Mouse (Mus musculus): ENCODE data around the gene Ndufs6. TPM values are rescaled to one million over a fixed set of nuclear protein-coding genes. Genes with fewer than 3 reads are reported as not detected.

The Ndufs6 gene
- total RNA-seq (2015; ENCODE audit: low replicate concordance), result 57.4 and 76.8 TPM in 2 replicates
- total RNA-seq (2017; ENCODE audit: low replicate concordance), result 37.9 and 55.8 TPM in 2 replicates

DNA sequence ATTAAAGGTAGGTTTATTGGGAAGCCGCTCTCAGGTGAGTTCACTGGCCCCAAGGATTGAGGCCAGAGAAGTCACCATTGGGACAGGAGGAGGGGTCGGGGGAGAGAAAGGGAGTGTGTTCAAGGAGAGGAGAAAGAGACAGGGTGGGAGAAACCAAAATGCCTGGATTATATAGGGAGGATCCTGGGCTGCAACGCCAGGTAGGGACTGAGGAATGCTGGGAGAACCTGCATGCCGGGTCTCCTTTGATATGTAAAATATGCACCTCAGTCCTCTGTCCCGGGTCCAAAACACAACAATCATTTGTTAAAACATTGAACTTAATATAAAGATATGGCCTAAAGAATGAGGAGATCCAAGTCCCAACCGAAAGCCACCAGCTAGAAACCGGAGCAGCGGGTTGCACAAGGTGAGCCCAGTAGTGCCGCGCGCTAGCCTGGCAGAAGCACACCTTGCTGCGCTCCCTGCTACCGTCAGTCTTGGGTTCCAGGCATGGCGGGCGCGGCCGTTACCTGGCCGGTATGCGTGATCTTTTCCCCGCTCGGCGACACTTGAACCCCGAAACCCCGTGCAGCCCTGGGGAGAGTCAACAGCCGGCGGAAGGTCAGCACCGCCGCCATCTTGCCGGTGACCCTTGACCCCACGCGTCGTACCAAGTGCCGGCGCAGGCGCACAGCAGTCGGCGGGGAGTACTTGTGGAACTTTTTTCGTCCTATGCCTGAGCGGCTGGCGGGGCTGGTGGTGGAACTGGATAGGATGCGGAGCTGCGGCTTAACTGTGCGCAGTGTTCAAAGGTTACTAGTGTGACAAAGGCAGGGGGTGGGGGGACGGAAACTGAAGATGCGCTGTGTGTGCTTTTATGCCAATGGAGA is at the start of gene Ndufs6, which contains the start of gene Mrpl36:
Gene Ndufs6, minus strand, starts transcription at position 716 of the 872 bp plus-strand sequence.
Gene Mrpl36, plus strand, starts transcription at position 687 of the 872 bp plus-strand sequence.
- ATAC-seq (replicated peaks; ENCODE audit: low FRiP score, poor library complexity, severe bottlenecking), result peak; percentile 90

DNA sequence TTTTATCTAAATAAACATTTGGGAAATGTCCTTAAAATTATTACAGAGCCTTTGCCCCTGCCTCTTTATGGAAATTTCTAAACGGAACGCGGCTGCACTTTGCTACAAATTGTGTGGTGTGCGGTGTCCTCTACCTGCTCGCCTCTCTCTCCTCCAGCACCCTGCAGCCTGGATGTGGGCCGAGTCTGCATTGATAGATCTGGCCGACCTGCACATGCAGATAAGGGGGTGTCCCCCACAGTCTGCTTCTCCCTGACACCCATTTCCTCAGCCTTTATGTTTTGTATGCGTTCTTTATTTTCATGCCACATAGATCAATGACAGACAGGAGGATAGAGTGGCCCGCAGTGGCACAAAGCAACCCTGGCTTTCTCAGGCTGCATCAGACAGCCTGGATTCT is 49.3 kb upstream of the Ndufs6 start:
- no peak for ATAC-seq (replicated peaks; ENCODE audit: low FRiP score, poor library complexity, severe bottlenecking)

GRCm38 (mm10) chr13:73374612-73375011 is 46.3 kb upstream of the Ndufs6 start:
- ATAC-seq (replicated peaks; ENCODE audit: low FRiP score, poor library complexity, severe bottlenecking), result no peak

- ATAC-seq (replicated peaks; ENCODE audit: low FRiP score, poor library complexity, severe bottlenecking), result no peak
These were observed 45.0 kb upstream of the Ndufs6 start for GRCm38 (mm10) chr13:73373367-73373766.

DNA sequence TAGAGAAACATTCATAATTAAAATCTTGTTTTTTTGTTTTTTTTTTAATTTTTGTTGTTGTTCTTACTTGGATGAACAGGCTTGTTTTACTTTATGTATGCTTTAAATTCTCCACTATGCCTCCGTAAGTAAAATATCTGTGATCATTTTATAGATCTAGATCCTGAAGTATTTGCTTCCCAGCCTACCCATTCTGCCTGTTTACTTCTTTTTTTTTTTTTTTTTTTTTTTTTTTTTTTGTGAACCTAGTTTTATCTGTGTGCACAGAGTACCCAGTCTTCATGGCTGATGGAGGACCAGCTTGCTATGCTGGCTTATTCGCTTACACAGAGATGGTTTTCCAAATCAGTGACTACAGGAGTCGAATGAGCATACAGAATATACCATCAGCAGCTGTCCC is 28.8 kb upstream of the Ndufs6 start:
- no peak for ATAC-seq (replicated peaks; ENCODE audit: low FRiP score, poor library complexity, severe bottlenecking)

GRCm38 (mm10) chr13:73352491-73352890 is 24.1 kb upstream of the Ndufs6 start:
- no peak for ATAC-seq (replicated peaks; ENCODE audit: low FRiP score, poor library complexity, severe bottlenecking)

DNA sequence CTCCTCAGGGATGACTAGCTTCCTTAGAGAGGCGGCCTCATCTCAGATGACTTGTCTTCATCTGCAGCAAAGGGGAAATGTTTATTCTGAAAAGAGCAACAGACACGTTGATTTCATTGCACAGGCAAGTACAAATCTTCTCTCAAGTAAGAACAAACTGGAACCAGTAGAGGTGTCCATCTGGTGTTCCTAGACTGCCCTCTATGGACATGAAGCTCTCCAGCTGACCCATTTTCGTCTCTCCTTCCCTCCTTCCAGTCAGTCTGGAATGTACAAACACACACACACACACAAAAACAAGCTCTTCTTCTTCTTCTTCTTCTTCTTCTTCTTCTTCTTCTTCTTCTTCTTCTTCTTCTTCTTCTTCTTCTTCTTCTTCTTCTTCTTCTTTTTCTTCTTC is 23.6 kb upstream of the Ndufs6 start:
- no peak for ATAC-seq (replicated peaks; ENCODE audit: low FRiP score, poor library complexity, severe bottlenecking)

- 0 out of 2 replicates have a peak, but pooled peaks have one; percentile 25 for ATAC-seq (replicated peaks; ENCODE audit: low FRiP score, poor library complexity, severe bottlenecking)
These were observed 22.4 kb upstream of the Ndufs6 start for GRCm38 (mm10) chr13:73350741-73351140.

DNA sequence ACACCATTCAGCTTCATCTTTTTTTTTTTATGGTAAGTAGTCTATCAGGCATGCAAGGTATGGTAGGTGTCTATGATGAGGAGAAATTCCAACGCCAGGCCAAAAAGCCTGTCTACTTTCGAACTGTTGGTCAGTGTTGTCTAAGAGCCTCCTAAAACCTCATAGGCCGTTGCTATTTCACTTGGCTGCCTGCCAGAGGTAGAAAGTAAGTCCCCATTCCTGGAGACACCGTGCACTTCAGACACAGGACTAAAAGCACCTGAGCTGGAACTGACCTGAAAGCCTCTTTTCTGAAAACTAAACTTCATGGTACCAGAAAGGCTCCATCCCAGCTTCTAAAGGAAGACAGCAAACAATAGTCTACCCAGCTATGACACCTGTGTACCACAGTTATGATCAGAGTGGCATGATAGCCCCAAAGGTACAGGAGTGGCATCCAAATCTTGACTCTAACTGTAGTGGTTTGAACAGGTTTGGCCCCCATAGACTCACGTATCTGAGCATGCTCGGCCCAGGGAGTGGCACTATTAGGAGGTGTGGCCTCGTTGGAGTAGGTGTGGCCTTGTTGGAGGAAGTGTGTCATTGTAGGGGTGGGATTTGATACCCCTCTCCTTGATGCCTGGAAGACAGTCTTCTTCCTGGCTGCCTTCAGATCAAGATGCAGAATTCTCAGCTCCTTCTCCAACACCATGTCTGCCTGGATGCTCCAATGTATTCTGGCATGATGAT is 19.7 kb upstream of the Ndufs6 start:
- ATAC-seq (replicated peaks; ENCODE audit: low FRiP score, poor library complexity, severe bottlenecking), result no peak

DNA sequence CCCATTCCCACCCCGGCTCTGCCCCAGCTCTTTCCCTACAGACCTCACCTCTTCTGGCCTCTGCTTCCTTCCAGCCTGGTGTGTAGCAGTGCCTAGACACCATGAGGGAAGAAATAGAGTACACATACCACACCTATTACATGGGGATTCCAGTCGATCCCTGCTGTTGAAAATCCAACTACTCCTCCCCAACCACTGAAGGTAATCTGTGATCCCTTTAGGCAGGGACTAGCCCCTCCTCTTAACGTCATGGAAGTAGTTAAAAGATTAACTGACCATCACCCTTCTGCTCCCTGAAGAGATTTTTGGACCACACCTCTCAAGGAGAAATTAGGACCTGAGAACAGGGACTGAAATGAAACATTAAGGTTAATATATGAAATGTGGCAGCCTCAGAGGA is 18.8 kb upstream of the Ndufs6 start:
- ATAC-seq (replicated peaks; ENCODE audit: low FRiP score, poor library complexity, severe bottlenecking), result no peak

DNA sequence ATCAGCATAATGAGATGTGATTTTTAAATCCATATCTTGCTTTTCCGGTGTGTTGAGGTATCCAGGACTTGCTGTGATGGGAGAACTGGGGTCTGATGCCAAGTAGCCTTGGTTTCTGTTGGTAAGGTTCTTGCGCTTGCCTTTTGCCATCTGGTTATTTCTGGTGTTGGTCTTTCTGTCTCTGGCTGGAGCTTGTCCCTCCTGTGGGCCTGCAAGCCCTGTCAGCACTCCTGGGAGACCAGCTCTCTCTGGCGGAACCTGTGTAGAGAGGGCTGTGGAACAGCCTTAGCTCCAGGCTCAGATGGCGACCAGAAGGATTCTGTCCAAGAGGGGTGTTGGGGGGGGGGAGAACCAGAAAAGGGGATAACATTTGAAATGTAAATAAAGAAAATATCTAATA is 18.4 kb upstream of the Ndufs6 start:
- ATAC-seq (replicated peaks; ENCODE audit: low FRiP score, poor library complexity, severe bottlenecking), result no peak

DNA sequence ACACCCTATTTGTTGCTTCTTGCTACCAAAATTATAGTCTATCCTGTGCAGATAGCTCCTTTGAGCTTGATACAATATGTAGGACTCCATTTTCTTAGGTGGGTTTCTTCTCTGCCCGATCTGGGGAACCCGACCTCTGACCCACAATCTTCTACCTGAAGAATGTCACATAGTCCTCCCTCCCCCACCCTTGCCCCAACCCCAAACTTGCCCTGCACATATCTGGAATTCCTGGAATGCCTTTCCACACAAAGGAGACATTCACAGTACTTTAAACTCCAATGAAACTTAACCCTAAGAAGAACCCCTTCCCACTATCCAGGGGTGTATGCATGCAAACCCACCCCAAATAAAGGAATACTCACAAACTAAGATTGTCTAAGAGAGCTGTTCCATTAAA is 17.8 kb upstream of the Ndufs6 start:
- no peak for ATAC-seq (replicated peaks; ENCODE audit: low FRiP score, poor library complexity, severe bottlenecking)

DNA sequence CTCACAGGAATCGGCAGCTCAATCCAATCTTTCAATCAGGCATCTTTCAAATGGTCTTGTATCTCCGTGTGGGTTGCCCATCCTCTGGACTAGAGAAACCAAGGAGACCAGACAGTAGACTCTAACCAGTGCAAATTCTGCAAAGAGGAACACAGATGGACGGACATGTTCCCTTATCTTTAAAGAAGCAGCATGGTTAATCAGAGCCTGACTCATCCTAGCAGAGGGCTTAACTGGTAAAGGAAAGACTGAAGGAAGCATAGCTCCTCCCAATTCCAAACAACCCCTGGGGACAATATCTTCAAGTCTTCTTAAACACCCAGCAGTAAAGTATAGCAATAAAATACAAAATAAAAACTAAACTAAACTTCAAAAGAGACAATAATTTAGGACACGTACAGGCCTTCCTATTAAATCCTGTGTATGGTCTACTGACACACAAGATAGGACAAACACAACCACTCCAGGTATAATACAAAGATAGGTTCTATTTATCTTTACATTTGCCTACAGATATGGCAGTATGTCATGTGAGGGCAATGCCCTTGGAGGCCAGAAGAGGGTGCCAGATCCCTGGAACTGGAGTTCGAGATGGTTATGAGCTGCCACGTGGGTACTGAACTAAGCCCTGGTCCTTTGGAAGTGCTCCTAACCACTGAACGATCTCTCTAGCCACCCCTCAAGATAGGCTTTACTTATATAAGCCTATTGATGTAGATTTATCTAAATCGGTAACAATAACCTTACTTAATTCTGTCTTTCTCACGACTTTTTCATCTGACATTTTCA is 17.0 kb upstream of the Ndufs6 start:
- ATAC-seq (replicated peaks; ENCODE audit: low FRiP score, poor library complexity, severe bottlenecking), result peak; percentile 57; the same call in 1 of the 2 replicates

DNA sequence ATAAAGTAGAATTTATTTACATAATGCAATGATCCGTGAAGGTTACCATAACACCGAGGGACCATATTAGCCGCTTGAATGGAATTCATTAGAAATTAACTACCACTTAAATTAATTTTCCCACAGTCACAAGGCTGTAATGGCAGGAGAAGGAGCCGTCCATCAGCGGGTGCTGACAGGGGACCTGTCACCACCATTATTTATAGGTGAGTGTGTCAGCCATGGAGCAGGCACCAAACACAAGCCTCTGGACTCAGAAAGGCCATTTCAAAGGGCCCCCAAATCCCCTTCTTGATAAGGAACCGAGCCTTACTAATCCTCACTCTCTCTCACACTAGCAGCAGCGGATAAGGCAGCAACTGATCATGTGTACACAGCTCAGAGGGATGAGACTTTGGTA is 8.4 kb upstream of the Ndufs6 start:
- ATAC-seq (replicated peaks; ENCODE audit: low FRiP score, poor library complexity, severe bottlenecking), result no peak

GRCm38 (mm10) chr13:73331736-73332135 is 3.4 kb upstream of the Ndufs6 start:
- no peak for ATAC-seq (replicated peaks; ENCODE audit: low FRiP score, poor library complexity, severe bottlenecking)

DNA sequence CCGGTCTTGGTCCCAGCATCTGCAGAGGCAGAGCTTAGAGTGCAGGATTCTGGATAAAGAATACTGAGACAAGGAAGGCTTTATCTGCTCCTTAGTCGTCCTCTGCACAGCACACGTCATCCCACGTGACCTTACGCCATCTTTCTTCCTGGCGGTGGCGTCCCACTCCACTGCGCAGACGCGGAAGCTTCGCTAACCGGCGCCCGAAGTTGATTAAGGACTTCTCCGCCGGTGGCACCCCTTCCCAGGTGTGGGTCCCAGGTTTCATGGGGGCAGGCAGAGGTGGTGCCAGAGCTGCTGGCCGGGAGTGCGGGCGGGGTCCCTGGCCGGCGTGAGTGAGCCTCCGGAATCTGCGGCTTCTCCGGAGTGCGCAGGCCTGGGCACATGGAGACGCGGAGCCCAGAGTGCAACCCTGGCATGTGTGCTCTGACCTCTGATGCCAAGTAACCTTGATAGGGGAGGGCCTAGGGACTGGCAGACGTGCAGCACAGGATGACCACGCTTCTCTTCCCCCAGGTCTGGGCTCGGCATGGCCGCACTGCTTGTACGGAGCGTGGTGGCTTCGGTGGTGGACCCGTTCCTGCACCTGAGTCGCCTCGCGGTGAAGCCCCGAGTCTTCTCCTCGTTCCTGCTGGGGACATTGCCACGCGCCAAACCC is 2.6 kb upstream of the Ndufs6 start:
- ATAC-seq (replicated peaks; ENCODE audit: low FRiP score, poor library complexity, severe bottlenecking), result peak; percentile 82

- ATAC-seq (replicated peaks; ENCODE audit: low FRiP score, poor library complexity, severe bottlenecking), result no peak
These were observed 4.9 kb downstream of the Ndufs6 start for GRCm38 (mm10) chr13:73323406-73323805.

DNA sequence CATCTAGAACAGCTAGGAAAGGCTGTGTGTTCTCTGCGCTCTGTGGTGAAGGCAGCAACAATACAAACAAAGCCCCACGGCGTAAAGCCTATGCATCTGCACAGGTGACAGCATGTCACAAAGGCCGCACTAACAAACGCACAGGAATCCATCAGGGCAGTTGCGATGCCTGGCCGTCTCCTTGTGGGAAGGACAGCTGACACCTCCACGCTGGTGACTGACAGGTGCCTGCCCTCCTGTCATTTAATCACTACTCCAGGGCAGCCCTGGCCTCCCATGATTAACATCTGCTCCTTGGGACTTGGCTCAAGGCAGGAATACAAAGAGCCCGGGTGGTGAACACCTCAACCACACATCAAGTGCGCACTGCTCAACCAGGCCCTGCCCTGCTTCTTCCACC is 5.7 kb downstream of the Ndufs6 start:
- ATAC-seq (replicated peaks; ENCODE audit: low FRiP score, poor library complexity, severe bottlenecking), result no peak

GRCm38 (mm10) chr13:73320048-73320447 is 8.3 kb downstream of the Ndufs6 start:
- ATAC-seq (replicated peaks; ENCODE audit: low FRiP score, poor library complexity, severe bottlenecking), result no peak

All from erythroid progenitor cell, adult 5-6 weeks (primary cell).